Mouse (Mus musculus): ENCODE data around the gene Gm20605.

Gene Gm20605

DNA sequence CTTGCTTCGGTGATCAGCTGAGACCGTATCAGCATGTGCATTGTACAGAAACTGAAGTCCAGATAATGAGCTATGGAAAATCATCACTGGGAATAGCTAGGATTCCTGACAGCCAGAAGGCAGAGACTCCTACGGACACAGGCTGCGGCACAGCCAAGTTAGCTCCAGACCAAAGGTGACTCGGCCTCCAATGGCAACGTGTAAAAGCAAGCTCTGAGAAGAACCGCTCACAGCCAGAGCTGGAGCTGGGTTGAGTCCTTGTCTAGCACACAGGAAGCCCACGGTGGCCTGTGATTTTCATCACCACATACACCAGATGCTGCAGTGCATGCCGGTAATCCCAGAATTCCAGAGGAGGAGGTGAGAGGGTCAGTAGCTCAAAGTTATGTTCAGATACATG, 61.6 kb downstream of the Gm20605 start:
- DNase-seq (ENCODE audit: low spot score) = no peak

DNA sequence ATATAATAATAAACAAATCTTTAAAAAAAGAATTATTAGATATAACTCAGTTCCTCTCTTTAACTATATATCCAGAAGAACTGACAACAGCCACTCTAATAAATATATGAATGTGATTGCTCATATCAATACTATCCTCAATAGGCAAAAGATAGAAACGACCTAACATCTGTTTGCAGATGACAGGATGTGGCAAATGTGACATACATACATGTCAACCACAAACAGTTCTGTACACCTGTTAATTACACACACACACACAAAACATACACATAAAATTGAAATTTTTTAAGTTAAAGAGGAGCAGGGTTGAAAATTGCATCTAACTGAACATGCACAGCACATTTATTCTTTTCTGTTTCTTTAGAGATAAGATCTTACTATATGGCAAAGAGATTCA, 62.9 kb downstream of the Gm20605 start:
- DNase-seq (ENCODE audit: low spot score) = no peak

All from layer of hippocampus, adult 9-10 months (tissue).